Mouse (Mus musculus): ENCODE data around the gene Flywch1. TPM values are rescaled to one million over a fixed set of nuclear protein-coding genes. Genes with fewer than 3 reads are reported as not detected.

Flywch1 gene
- polyA plus RNA-seq, 3 experiments from 2014 or later, result 13.2 to 15.6 (median 13.7) TPM

Other genes starting within 250 kb of the Flywch1 start
- gene Zfp213, start 207.4 kb downstream of the Flywch1 start, polyA plus RNA-seq (2017; shearing (Covaris generic)), result 1 to 10 TPM; 4.0 to 5.5 (median 4.8) TPM
- under 1 TPM in 1 of 3 experiments, not detected in 2; 0.71 TPM for gene Zfp13, start 172.1 kb downstream of the Flywch1 start, polyA plus RNA-seq (2017; shearing (Covaris generic))
- 1 to 10 TPM in 2 of 3 experiments, under 1 TPM in 1; 0.73 to 3.1 (median 1.2) TPM for gene Zscan10, start 170.7 kb downstream of the Flywch1 start, polyA plus RNA-seq (2017; shearing (Covaris generic))
- gene Mmp25, start 126.3 kb downstream of the Flywch1 start, polyA plus RNA-seq (2017; shearing (Covaris generic)), result 1 to 10 TPM in 2 of 3 experiments, under 1 TPM in 1; 0.80 to 6.6 (median 2.8) TPM
- gene Bicdl2, start 111.1 kb downstream of the Flywch1 start, polyA plus RNA-seq (2017; shearing (Covaris generic)), result under 1 TPM in 1 of 3 experiments, not detected in 2; 0.23 TPM
- gene Hcfc1r1, start 98.0 kb downstream of the Flywch1 start, polyA plus RNA-seq (2017; shearing (Covaris generic)), result 10 to 100 TPM; 62.6 to 79.5 (median 70.7) TPM
- 10 to 100 TPM; 27.1 to 36.7 (median 27.5) TPM for gene Thoc6, start 97.7 kb downstream of the Flywch1 start, polyA plus RNA-seq (2017; shearing (Covaris generic))
- gene Tnfrsf12a, start 94.1 kb downstream of the Flywch1 start, polyA plus RNA-seq (2017; shearing (Covaris generic)), result 1 to 10 TPM; 3.7 to 6.5 (median 4.6) TPM
- gene Cldn6, start 92.4 kb downstream of the Flywch1 start, polyA plus RNA-seq (2017; shearing (Covaris generic)), result not detected
- not detected for gene Cldn9, start 87.6 kb downstream of the Flywch1 start, polyA plus RNA-seq (2017; shearing (Covaris generic))
- not detected for gene 1520401A03Rik, start 48.8 kb downstream of the Flywch1 start, polyA plus RNA-seq (2017; shearing (Covaris generic))
- 10 to 100 TPM in 2 of 3 experiments, 1 to 10 TPM in 1; 7.5 to 18.5 (median 11.3) TPM for gene Pkmyt1, start 45.3 kb downstream of the Flywch1 start, polyA plus RNA-seq (2017; shearing (Covaris generic))
- gene Paqr4, start 30.7 kb downstream of the Flywch1 start, polyA plus RNA-seq (2017; shearing (Covaris generic)), result 1 to 10 TPM; 1.3 to 7.2 (median 2.5) TPM
- gene Kremen2, start 25.8 kb downstream of the Flywch1 start, polyA plus RNA-seq (2017; shearing (Covaris generic)), result 1 to 10 TPM in 2 of 3 experiments, under 1 TPM in 1; 0.78 to 3.2 (median 1.1) TPM
- 1 to 10 TPM; 1.3 to 3.1 (median 2.3) TPM for gene Flywch2, start 14.5 kb upstream of the Flywch1 start, polyA plus RNA-seq (2017; shearing (Covaris generic))
- gene Srrm2, start 18.9 kb upstream of the Flywch1 start, polyA plus RNA-seq (2017; shearing (Covaris generic)), result 100 to 1,000 TPM; 271 to 328 (median 302) TPM
- gene Elob, start 57.5 kb upstream of the Flywch1 start, polyA plus RNA-seq (2017; shearing (Covaris generic)), result 100 to 1,000 TPM; 674 to 762 (median 707) TPM
- 1 to 10 TPM in 2 of 3 experiments, not detected in 1; 1.3 to 1.6 TPM for gene Prss33, start 64.5 kb upstream of the Flywch1 start, polyA plus RNA-seq (2017; shearing (Covaris generic))
- gene Prss32, start 72.3 kb upstream of the Flywch1 start, polyA plus RNA-seq (2017; shearing (Covaris generic)), result 1 to 10 TPM in 1 of 3 experiments, under 1 TPM in 1, not detected in 1; 0.34 to 1.1 TPM
- 10 to 100 TPM in 2 of 3 experiments, 1 to 10 TPM in 1; 3.9 to 19.1 (median 13.6) TPM for gene Prss41, start 72.6 kb upstream of the Flywch1 start, polyA plus RNA-seq (2017; shearing (Covaris generic))
- gene Prss21, start 96.5 kb upstream of the Flywch1 start, polyA plus RNA-seq (2017; shearing (Covaris generic)), result not detected
- not detected for gene Dcpp1, start 109.3 kb upstream of the Flywch1 start, polyA plus RNA-seq (2017; shearing (Covaris generic))
- not detected for gene Dcpp2, start 109.3 kb upstream of the Flywch1 start, polyA plus RNA-seq (2017; shearing (Covaris generic))
- not detected for gene Dcpp3, start 145.9 kb upstream of the Flywch1 start, polyA plus RNA-seq (2017; shearing (Covaris generic))
- not detected for gene Sbp, start 170.1 kb upstream of the Flywch1 start, polyA plus RNA-seq (2017; shearing (Covaris generic))
- gene Sbpl, start 183.7 kb upstream of the Flywch1 start, polyA plus RNA-seq (2017; shearing (Covaris generic)), result not detected
- 1 to 10 TPM in 1 of 3 experiments, not detected in 2; 2.4 TPM for gene Prss30, start 209.0 kb upstream of the Flywch1 start, polyA plus RNA-seq (2017; shearing (Covaris generic))
- gene Prss22, start 226.5 kb upstream of the Flywch1 start, polyA plus RNA-seq (2017; shearing (Covaris generic)), result not detected

Data from inflammation-experienced regulatory T-cells, adult 6 months (primary cell).